Mouse (Mus musculus): ENCODE measurements around the gene Pde3b. TPM values are rescaled to one million over a fixed set of nuclear protein-coding genes. Genes with fewer than 3 reads are reported as not detected.
"Not testable (repeated sequence)": the region's sequence is repeated elsewhere in the genome, so short reads cannot be mapped to it uniquely, and the experiment has no call there.

Gene Pde3b
- total RNA-seq (2014; fragmentation: Nextera tagmentation) (3.7 and 8.1 TPM in 2 replicates), total RNA-seq (2017) (14.3 and 15.0 TPM in 2 replicates)

DNA sequence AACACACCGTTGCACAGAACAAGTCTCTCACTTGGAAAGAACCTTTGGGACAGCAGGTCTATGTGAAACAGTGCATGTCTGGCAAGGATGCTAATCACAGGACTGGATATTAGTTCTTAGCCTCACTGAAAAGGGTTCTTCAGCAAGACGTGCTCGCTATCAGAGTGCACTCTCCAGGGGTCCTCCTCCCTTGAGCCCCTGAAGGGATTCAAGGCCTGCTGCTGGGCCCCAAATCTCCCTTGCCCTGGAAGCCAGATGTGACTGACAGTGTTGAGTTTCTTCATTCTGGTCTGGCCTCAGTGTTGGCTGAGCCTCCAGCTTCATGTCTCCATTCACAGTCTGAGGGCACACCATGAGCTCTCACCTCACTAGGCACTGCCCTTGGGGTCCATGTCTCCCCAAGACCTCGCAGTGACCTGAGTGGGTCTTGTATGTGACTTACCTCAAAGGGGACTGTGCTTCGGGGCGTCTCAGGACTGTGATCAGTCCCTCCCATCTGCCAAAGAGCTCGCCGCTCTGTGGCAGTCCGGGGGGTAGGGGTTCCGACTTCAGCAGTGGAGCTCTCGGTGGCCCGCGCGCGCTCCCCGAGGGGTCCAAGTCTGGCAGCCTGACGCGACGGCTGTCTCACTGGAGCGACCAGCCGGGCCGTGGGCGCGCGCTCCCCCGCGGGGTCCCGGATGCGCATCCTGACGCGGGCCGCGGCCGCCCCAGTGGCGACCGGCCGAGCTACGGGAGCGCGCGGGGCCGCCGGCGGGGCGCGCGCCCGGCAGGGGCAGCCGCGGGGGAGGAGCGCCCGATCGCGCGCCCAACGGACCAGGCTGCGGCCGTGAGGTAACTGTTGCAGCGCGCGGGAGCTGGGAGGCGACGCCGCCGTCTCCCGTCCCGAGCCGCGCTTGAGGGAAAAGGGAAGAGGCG lies at the start of gene Pde3b:
Gene Pde3b (plus strand): TSS at position 861 of the 915 bp plus-strand sequence.
- peak; percentile 82 for ATAC-seq (replicated peaks; ENCODE audit: poor library complexity, severe bottlenecking)

- peak; percentile 67 for ATAC-seq (replicated peaks; ENCODE audit: poor library complexity, severe bottlenecking)
Measured at GRCm38 (mm10) chr7:114402130-114402529, 13.0 kb upstream of the Pde3b start.

- ATAC-seq (replicated peaks; ENCODE audit: poor library complexity, severe bottlenecking): peak; percentile 48
Measured at GRCm38 (mm10) chr7:114415336-114416020, 397 bp downstream of the Pde3b start.

GRCm38 (mm10) chr7:114416021-114416845 lies 1.2 kb downstream of the Pde3b start:
- peak; percentile 20 for ATAC-seq (replicated peaks; ENCODE audit: poor library complexity, severe bottlenecking)

GRCm38 (mm10) chr7:114419331-114419730 lies 4.2 kb downstream of the Pde3b start:
- ATAC-seq (replicated peaks; ENCODE audit: poor library complexity, severe bottlenecking): not testable (repeated sequence)

DNA sequence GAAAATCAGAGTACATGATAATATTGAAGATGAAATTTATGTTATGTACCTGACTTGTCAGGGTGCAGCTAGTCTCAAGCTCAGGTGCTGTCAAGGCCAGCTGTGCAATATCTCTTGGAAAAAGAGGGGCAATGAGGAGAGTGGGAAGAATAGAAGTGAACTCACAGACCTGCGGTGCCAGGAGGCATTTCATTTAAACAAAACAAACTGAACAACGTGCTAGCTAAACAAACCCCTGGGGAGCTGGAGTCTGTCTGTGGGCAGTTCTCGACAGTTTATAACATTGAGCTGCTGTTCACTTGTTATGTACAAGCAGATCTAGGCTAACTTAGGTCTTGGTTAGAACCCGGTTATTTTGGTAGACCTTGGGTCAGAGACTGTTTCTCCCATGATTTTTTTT lies 5.8 kb downstream of the Pde3b start:
- no peak for ATAC-seq (replicated peaks; ENCODE audit: poor library complexity, severe bottlenecking)

DNA sequence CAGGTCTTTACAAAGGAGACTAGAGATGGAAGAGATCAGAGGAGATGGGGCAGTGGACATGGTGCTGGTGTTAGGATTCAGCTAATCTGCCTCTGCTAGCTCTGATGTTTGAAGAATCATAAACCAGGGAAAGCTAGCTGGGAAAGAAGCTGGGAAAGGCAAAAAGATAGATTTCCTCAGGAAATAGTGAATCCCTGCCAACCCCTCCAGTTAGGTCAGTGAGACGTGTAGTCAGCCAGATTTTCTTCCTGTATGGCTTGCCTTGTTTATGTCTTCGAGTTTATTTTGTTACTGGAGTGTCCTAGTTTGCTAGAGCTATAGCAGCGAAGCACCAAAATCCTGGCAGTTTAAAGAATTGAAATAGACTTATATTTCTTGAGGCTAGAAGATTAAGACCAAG lies 7.1 kb downstream of the Pde3b start:
- no peak for ATAC-seq (replicated peaks; ENCODE audit: poor library complexity, severe bottlenecking)

DNA sequence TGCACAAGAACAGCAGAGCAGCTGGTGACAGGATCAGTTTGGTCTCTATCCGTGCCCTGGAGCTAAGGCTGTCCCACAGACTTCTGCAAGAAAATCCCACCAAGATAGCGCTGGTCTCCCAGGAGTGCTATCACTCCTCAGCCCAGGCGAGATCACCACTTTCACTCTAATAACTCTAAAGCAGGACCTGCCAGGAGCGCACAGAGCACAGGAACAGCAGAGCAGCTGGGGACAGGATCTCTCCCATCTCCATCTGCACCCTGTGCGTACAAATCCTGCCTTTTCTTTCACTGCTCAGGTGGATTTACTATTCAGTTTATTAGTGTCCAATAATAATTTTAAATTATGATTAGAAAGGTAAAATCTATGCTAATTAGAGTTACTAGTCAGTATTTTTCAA lies 14.7 kb downstream of the Pde3b start:
- ATAC-seq (replicated peaks; ENCODE audit: poor library complexity, severe bottlenecking): no peak

DNA sequence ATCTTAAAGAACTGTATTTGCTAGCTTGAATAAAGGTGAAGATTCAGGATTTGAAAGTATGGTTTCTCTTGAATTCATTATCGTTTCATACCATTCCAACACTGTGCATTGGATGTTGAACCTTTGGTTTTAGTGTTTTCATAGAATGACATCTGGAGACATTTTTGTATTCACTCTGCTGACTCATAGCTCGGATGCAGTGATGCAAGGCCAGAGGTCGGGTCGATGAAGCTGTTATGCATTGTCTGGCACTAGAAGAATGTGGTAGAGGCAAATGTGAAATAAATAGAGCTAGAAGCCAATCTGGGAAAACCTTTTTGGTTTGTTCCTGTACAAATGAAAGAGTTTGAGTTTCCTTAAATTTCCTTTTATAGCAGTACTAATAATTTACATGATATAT lies 16.9 kb downstream of the Pde3b start:
- ATAC-seq (replicated peaks; ENCODE audit: poor library complexity, severe bottlenecking): peak; percentile 53; the same call in 1 of the 2 replicates

- peak; percentile 74 for ATAC-seq (replicated peaks; ENCODE audit: poor library complexity, severe bottlenecking)
Measured at GRCm38 (mm10) chr7:114439726-114440125, 24.6 kb downstream of the Pde3b start.

GRCm38 (mm10) chr7:114440494-114440893 lies 25.4 kb downstream of the Pde3b start:
- ATAC-seq (replicated peaks; ENCODE audit: poor library complexity, severe bottlenecking): 0 out of 2 replicates have a peak, but pooled peaks have one; percentile 52

GRCm38 (mm10) chr7:114452876-114453275 lies 37.8 kb downstream of the Pde3b start:
- ATAC-seq (replicated peaks; ENCODE audit: poor library complexity, severe bottlenecking): peak; percentile 70

- peak; percentile 100 for ATAC-seq (replicated peaks; ENCODE audit: poor library complexity, severe bottlenecking)
Measured at GRCm38 (mm10) chr7:114453300-114453990, 38.4 kb downstream of the Pde3b start.

DNA sequence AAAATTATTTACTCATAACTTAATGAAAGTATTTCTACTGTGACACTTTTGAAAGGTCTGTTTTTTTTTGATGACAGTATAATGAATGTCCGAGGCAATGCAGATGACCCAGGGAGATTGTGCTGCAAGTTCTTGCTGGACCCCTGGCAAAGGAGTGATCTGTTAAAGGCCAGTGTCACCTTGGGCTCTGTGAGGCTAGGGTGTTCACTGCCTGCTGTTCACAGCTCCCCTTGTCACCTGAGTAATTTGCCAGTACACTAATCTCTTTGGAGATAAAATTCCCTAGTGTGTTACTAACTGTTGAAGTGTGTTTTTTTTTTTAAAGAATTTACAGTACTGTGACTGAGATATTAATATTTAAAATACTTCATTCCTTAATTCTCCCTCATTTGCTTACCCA lies 39.8 kb downstream of the Pde3b start:
- ATAC-seq (replicated peaks; ENCODE audit: poor library complexity, severe bottlenecking): no peak

DNA sequence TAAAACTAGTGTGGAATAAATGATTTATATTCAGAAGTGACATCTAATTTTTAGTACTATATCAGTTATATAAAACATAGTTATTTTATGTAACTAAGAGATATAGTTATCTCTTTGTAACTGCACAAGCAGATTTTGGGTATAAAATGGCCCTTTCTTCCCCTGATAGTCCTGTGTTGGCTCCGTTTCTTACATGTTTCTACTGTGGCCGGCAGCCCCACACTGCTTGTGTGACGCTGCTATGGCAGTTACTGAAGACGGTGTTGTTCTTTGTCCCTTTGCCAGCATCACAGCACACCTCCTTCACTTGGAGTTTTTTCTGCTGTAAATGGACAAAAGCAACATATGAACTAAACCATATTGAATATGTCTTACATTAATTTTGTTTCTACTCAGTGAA lies 41.8 kb downstream of the Pde3b start:
- no peak for ATAC-seq (replicated peaks; ENCODE audit: poor library complexity, severe bottlenecking)

GRCm38 (mm10) chr7:114459909-114460308 lies 44.8 kb downstream of the Pde3b start:
- ATAC-seq (replicated peaks; ENCODE audit: poor library complexity, severe bottlenecking): peak; percentile 87

DNA sequence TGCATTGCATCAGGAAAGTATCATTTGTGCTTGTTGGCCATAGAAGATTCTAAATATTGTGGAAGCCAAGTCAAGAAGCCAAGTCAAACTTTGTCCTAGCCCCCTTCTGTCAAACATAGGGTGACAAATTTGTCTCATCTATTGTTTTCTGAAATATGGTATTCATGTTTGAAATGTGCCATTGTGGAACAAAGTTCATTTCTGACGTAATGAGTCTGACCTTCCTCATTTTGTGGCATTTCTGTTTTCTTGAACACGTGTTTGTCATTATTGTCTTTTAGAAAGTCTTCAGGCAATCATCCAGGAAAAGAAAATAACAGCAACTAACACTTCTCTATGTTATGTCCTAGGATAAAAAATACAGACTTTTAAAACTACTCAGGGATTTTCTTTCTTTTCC lies 46.6 kb downstream of the Pde3b start:
- peak; percentile 55 for ATAC-seq (replicated peaks; ENCODE audit: poor library complexity, severe bottlenecking)

GRCm38 (mm10) chr7:114466358-114466757 lies 51.3 kb downstream of the Pde3b start:
- no peak for ATAC-seq (replicated peaks; ENCODE audit: poor library complexity, severe bottlenecking)

DNA sequence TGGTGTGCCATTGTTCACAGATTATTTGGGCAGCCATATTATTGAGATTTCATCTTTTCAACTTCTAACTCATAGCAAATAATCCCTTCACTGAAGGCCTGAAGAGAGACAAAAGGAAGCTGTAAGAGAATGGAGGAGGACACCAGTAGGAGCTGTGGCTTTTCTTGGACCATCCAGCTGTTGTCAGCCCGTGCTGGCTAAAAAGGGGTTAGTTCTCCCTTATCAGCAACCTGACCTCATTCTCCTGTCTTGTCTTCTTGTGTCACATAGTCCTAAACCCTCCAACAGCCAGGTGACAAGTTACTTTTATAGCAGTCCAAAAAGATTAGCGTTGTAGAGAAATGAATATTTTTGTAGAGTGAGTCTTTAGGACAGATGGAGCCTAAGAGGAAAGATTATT lies 57.4 kb downstream of the Pde3b start:
- ATAC-seq (replicated peaks; ENCODE audit: poor library complexity, severe bottlenecking): no peak

DNA sequence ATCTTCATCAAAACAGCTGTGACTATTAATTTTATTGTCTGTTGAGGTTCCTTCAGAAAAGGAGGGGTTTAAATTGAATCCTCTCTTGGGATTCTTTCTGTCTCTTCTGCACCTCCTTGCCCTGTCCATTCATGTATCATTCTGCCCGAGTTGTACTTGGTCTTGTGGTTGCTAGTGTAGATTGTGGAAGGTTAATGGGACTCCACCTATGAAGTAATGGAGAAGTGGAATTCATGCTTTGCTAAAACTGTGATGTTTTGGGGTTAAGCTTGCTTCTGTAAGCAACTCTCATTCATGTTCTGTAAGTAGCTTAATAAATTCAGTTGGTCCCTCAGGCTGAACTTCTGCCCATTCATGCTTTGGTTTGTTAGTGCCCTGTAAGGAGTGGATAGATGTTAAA lies 59.8 kb downstream of the Pde3b start:
- ATAC-seq (replicated peaks; ENCODE audit: poor library complexity, severe bottlenecking): no peak

Data from granulocyte monocyte progenitor cell, adult 5-6 weeks (primary cell).